In the genomic region with DNA sequence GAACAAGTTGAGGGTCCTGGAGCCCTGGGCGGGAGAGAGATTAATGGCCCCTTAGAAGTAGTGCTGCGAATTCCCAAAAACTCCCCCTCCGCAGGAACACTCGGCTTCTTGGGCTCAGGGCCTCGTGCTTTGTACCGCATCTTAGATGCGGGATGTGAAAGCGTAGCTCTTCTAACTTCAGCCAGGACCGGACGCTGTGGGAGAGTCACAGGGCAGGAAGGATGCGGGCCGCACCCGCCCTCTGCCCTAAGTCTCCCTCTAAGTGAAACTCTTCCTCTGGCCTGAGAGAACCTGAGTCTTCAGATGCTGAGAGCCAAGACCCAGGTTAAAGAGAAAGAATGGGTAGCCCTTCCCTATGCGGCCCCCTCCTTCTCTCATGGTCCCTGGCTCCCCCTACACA, we compare ENCODE assay signal across 8 mouse cellular contexts. TPM values are rescaled to one million over a fixed set of nuclear protein-coding genes. Genes with fewer than 3 reads are reported as not detected.
DNase-seq lines count a peak whose midpoint lies in the region; ATAC-seq and TF ChIP-seq lines count a peak whose summit lies in the region.

No protein-coding gene starts in this region.

- H3K4me1 ChIP-seq in forebrain, embryonic 16.5 days (replicated peaks; ENCODE audit: control insufficient read depth, insufficient read depth, low read length) = peaks cover 22% of the 10 kb centered on the region
- H3K4me1 ChIP-seq in kidney, embryonic 15.5 days = peaks cover 77% of the 10 kb centered on the region

- H3K36me3 ChIP-seq in forebrain, embryonic 16.5 days (ENCODE audit: control insufficient read depth, insufficient read depth) = no peaks in the 10 kb centered on the region
- H3K36me3 ChIP-seq in kidney, embryonic 15.5 days = peaks cover 9% of the 10 kb centered on the region

- peak overlapping the region; percentile 82 for H3K9ac ChIP-seq in forebrain, embryonic 16.5 days (replicated peaks; ENCODE audit: low read depth, low read length)
- H3K9ac ChIP-seq in kidney, embryonic 15.5 days = peak overlapping the region; percentile 71

- WGBS in forebrain, embryonic 16.5 days = 5% methylated on average over 14 of the region's 14 CpGs
- WGBS in kidney, embryonic 15.5 days = 7% methylated on average over 14 of the region's 14 CpGs

- no peak for DNase-seq in layer of hippocampus, adult 2 months (ENCODE audit: low spot score in 2 of 2)
- no peak for DNase-seq in layer of hippocampus, postnatal 25 days (ENCODE audit: extremely low spot score in 1 of 2, low spot score in 1 of 2)
- DNase-seq in lung, postnatal 36 days = peak; percentile 69
- no peak for DNase-seq in frontal cortex, postnatal 14 days (ENCODE audit: low spot score in 2 of 2)
- no peak for DNase-seq in left cerebral cortex, adult 11 months (ENCODE audit: low spot score)

- H3K27ac ChIP-seq in layer of hippocampus, adult 2 months = peak overlapping the region; percentile 94
- H3K27ac ChIP-seq in forebrain, embryonic 16.5 days (ENCODE audit: low read length) = no peak overlapping the region
- peak overlapping the region; percentile 86 for H3K27ac ChIP-seq in kidney, embryonic 15.5 days

- H3K4me2 ChIP-seq in forebrain, embryonic 16.5 days (ENCODE audit: low read length) = peak overlapping the region; percentile 96
- H3K4me2 ChIP-seq in kidney, embryonic 15.5 days = peak overlapping the region; percentile 93

- H3K9me3 ChIP-seq in forebrain, embryonic 16.5 days (ENCODE audit: control insufficient read depth, low read length) = no peaks in the 10 kb centered on the region
- no peaks in the 10 kb centered on the region for H3K9me3 ChIP-seq in kidney, embryonic 15.5 days (replicated peaks)

- no peak for TF ChIP-seq CTCF in layer of hippocampus, adult 2 months (conservative IDR thresholded peaks at IDR 0.05)

- no peak for ATAC-seq in forebrain, embryonic 16.5 days
- ATAC-seq in kidney, embryonic 15.5 days (replicated peaks; ENCODE audit: low FRiP score) = no peak
- ATAC-seq in cerebellum, adult (ENCODE audit: insufficient number of reproducible peaks, low FRiP score, low TSS enrichment) = no peak

- peak overlapping the region; percentile 55 for H3K4me3 ChIP-seq in layer of hippocampus, adult 2 months
- H3K4me3 ChIP-seq in forebrain, embryonic 16.5 days (replicated peaks; ENCODE audit: low read length) = peak overlapping the region; percentile 77
- H3K4me3 ChIP-seq in kidney, embryonic 15.5 days (replicated peaks) = peak overlapping the region; percentile 81

- H3K27me3 ChIP-seq in forebrain, embryonic 16.5 days (replicated peaks; ENCODE audit: control insufficient read depth, insufficient read depth, low read length) = peaks cover 3% of the 10 kb centered on the region; the same call in 1 of the 2 replicates
- peaks cover 30% of the 10 kb centered on the region for H3K27me3 ChIP-seq in kidney, embryonic 15.5 days

RNA-seq across cellular contexts. Expression of a gene that starts 1.0 kb away (rescaled TPM):
- total RNA-seq in layer of hippocampus, adult 2 months (2021) = 10 to 100 TPM; 79.5 to 82.7 TPM
- total RNA-seq in layer of hippocampus, postnatal 25 days (2021) = 10 to 100 TPM; 73.1 to 77.9 TPM
- 1.3 and 1.8 TPM in 2 replicates for polyA plus RNA-seq in forebrain, embryonic 16.5 days (2015; fragmentation: Nextera tagmentation; extraction: Ambion mirVana)
- polyA plus RNA-seq in kidney, embryonic 15.5 days (2015; fragmentation: Nextera tagmentation; extraction: Ambion mirVana) = 4.7 TPM in 2 replicates

RNA-seq across cellular contexts. Expression of a gene that starts 29.1 kb away (rescaled TPM):
- 10 to 100 TPM; 39.8 to 54.8 TPM for total RNA-seq in layer of hippocampus, adult 2 months (2021)
- 10 to 100 TPM; 50.5 to 62.3 TPM for total RNA-seq in layer of hippocampus, postnatal 25 days (2021)
- 4.5 TPM in 2 replicates for polyA plus RNA-seq in forebrain, embryonic 16.5 days (2015; fragmentation: Nextera tagmentation; extraction: Ambion mirVana)
- 9.8 and 10.0 TPM in 2 replicates for polyA plus RNA-seq in kidney, embryonic 15.5 days (2015; fragmentation: Nextera tagmentation; extraction: Ambion mirVana)

RNA-seq across cellular contexts. Expression of a gene that starts 51.1 kb away (rescaled TPM):
- total RNA-seq in layer of hippocampus, adult 2 months (2021) = 10 to 100 TPM; 85.1 to 87.8 TPM
- 10 to 100 TPM; 82.8 to 83.1 TPM for total RNA-seq in layer of hippocampus, postnatal 25 days (2021)
- polyA plus RNA-seq in forebrain, embryonic 16.5 days (2015; fragmentation: Nextera tagmentation; extraction: Ambion mirVana) = 26.0 and 27.4 TPM in 2 replicates
- 6.2 and 6.4 TPM in 2 replicates for polyA plus RNA-seq in kidney, embryonic 15.5 days (2015; fragmentation: Nextera tagmentation; extraction: Ambion mirVana)

RNA-seq across cellular contexts. Expression of a gene that starts 59.1 kb away (rescaled TPM):
- 10 to 100 TPM; 50.6 to 53.3 TPM for total RNA-seq in layer of hippocampus, adult 2 months (2021)
- total RNA-seq in layer of hippocampus, postnatal 25 days (2021) = 10 to 100 TPM; 45.2 to 53.9 TPM
- 87.4 and 92.4 TPM in 2 replicates for polyA plus RNA-seq in forebrain, embryonic 16.5 days (2015; fragmentation: Nextera tagmentation; extraction: Ambion mirVana)
- 75.0 and 80.1 TPM in 2 replicates for polyA plus RNA-seq in kidney, embryonic 15.5 days (2015; fragmentation: Nextera tagmentation; extraction: Ambion mirVana)
